Mouse (Mus musculus) activated CD4-positive, CD25-positive, alpha-beta regulatory T cell, adult 4 months (primary cell): ENCODE measurements around the gene Tmed10. TPM values are rescaled to one million over a fixed set of nuclear protein-coding genes. Genes with fewer than 3 reads are reported as not detected.

Experiments used
- ATAC-seq: one replicate; pipeline ENCODE4 v1.8.0; 2017
- polyA plus RNA-seq, 2 experiments: library from polyadenylated mRNA; unstranded; fragments of 100-300 nt; shearing (Covaris generic); gene quantifications; one replicate each; pipeline ENCODE4 v1.2.1; 2017

Tmed10 gene
- 100 to 1,000 TPM; 186 to 204 TPM for polyA plus RNA-seq

GRCm38 (mm10) chr12:85374561-85375272 is at the start of gene Tmed10:
Tmed10 (minus strand) TSS chr12:85374847.
- ATAC-seq = peak; percentile 85

DNA sequence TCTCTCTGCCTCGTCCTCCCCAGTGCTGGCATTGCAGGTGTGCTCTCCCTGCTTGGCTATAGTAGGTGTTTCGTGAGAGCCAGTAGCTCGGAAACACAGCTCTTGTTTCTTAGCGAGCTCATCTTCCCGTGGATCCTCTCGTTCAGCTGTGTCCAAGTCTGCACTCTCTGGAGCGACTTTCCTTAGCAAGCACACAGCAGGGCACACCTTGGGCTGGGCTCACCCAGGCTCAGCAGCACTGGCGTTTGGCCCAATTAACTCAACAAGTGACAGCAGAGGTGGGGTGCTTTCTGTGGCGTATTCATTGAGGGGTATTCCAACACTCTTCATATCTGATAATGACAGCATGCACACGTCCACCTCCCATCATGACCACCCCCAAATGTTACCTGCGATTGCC is 48.6 kb upstream of the Tmed10 start:
- no peak for ATAC-seq

- ATAC-seq = no peak
These were observed 47.9 kb upstream of the Tmed10 start for GRCm38 (mm10) chr12:85422536-85422935.

DNA sequence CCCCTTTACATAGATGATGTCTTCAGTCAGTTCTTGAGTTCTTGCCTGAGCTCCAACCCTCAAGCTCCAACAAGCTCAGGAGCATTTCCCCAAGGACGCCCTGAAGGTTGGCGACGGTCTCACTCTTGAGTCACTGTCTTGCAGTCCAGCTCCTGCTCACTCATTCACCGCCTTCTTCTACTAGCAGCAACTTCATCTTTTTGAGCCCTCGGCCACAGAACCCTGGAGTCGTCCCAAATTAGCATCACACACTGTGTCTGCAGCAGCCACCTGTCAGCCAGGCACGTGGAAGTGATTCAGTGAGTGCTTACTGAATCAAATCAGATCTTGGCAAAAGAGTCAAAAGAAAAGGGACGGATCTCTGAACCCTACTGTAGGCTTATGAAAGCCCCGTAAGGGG is 46.3 kb upstream of the Tmed10 start:
- ATAC-seq = no peak

DNA sequence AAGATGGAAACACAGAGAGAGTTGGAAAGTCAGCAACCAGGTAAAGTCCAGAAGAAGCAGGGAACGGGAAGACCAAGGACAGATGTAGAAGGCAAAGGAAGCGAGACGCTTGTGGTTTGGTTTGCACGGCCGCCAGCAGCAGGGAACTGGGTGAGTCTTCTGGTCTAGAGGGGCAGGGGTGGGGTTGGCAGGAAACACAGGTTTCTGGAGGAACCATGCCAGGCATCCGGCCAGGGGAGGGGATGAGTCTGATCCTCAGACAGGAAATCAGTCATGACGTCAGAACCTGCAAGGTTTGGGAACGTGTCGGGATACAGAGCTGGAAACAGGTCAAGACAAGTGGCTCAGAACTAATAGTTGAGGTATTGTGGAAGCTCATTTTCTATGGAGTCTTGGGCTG is 43.2 kb upstream of the Tmed10 start:
- peak; percentile 49 for ATAC-seq

- peak; percentile 32 for ATAC-seq
These were observed 41.7 kb upstream of the Tmed10 start for GRCm38 (mm10) chr12:85416298-85416697.

DNA sequence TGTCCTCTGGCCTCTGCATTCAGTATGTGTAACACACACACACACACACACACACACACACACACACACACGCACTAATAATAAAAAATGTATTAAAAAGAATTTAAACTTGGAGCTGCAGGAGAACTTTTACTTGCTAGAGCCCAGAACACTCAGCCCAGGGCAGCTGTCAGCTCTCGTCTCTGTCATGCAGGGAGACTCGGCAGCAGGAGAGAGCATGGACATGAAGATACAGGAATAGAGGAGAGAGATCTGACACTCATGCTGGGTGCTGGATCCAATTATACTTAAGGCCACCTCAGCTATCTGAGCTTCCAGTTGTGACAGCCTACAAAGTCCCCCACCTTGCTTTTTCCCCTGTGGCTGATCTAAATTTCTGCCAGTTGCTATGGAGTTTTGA is 41.2 kb upstream of the Tmed10 start:
- no peak for ATAC-seq

- ATAC-seq = no peak
These were observed 36.5 kb upstream of the Tmed10 start for GRCm38 (mm10) chr12:85411136-85411535.

DNA sequence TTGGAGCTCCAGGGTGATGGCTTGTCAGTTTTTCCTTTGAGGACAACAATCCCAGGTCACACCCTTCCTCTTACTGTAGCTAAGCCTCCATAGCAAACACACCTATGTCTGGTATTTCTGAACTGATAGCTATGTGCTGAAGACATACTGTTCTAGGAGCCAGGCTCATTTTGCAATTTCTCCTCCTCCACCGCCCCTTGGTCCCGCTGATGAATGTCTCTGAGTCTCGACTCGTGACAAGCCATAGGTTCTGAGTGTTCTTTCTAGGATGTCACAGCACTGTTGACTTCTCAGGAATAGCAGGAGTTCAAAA is 23.3 kb upstream of the Tmed10 start:
- ATAC-seq = no peak

DNA sequence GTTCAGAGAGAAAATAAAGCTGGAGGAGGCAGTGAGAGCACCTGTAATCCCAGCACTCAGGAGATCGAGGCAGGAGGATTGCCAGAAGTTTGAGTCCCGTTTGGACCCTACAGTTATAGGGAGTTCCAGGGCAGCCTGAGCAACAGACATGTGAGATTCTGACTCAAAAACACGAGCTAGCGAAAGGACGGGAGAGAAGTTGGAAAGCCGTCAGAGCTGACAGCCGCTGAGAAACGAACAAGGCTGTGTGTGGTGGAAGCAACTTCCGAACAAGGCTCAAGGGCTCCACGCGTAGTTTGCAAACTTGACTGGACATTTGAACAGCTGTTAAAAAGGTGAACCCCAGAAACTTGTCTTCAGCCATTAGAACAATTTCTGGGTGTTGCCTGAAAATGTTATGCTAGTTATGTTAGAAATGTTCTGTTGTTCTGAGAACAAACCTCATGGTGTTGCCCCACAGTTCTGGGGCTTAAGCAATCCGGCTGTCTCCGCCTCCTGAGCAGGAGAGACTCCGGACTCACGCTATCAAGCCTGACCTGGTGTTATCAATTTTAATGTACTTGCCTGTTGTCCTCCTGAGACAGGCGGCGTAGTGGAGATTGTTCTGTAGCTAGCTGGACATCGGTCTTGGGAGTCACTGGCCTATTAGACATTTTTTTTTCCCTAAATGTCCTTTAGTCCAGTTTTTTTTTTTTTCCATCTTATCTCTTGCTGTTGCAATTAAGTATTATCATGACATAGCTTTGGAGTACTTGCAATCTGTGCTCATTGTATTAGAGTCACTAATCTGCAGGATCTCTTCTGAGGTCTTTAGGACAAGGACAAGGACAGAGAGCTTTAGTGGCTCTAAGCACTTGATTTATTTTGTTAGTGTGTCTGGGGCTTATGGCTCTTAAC is 22.7 kb upstream of the Tmed10 start:
- no peak for ATAC-seq

DNA sequence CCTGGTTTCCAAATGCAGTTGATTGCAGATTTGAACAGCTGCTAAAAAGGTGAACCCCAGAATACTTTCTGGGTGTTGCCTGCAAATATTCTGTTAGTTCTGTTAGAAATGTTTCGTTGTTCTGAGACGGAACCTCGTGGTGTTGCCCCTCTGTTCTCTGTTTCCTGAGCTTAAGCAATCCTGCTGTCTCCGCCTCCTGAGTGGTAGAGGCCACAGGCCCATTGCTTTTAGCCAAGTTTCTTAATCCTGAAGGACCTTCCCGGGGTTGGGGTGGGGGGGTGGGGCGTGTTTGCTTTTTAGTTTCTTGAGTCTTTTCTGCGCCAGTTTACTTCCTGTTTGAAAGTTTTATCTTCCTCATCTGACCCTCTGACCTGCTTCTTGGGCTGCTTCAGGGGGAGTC is 19.3 kb upstream of the Tmed10 start:
- ATAC-seq = no peak

- no peak for ATAC-seq
These were observed 18.9 kb upstream of the Tmed10 start for GRCm38 (mm10) chr12:85393526-85393925.

- no peak for ATAC-seq
These were observed 16.5 kb upstream of the Tmed10 start for GRCm38 (mm10) chr12:85391148-85391547.

DNA sequence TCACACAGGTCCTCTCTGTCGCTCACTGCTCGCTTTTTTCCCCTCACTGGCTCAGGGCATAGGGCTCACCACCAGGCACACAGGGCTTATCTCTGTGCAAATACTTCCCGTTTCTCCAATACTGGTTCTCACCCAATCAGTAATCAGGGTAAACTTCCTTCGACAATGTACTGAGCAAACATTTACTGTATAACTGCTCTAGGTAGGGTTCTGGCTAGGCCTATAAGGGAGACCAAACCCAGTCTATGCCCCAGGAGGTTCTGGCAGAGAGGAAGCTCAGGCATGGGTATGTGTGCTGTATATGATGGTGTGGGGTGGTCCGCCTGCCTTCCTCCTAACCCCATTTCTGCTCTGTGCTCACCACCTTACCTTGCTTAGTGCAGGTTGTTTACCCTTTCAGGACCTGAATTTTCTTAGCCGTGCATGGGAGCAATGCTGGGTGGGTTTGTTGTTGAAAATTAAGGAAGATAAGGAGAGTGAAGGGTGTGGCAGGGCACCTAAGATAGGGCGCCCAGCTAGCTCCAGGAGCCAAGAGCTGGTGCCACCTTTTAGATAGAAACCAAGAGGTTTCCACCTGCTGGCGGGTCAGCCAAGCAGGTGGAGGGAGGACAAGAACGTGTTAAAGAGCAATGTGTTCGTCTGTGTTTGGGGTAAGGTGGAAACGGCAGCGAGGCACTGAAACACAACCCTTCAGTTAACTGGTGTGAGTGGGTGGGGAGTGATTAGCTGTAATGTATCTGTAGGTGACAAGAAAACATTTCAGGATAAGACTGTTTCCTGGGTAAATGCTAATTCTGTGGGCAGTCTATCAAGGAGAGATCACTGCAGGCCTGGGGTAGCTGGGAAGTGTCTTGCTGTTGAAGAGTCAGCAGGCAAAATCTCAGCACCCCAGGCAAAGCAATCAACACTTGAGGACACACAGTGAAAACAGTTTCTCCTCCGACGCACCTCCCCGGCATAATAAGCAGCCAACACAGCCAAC is 14.8 kb upstream of the Tmed10 start:
- ATAC-seq = no peak

- ATAC-seq = no peak
These were observed 11.3 kb upstream of the Tmed10 start for GRCm38 (mm10) chr12:85385995-85386375.

- ATAC-seq = no peak
These were observed 10.8 kb upstream of the Tmed10 start for GRCm38 (mm10) chr12:85385329-85385994.

DNA sequence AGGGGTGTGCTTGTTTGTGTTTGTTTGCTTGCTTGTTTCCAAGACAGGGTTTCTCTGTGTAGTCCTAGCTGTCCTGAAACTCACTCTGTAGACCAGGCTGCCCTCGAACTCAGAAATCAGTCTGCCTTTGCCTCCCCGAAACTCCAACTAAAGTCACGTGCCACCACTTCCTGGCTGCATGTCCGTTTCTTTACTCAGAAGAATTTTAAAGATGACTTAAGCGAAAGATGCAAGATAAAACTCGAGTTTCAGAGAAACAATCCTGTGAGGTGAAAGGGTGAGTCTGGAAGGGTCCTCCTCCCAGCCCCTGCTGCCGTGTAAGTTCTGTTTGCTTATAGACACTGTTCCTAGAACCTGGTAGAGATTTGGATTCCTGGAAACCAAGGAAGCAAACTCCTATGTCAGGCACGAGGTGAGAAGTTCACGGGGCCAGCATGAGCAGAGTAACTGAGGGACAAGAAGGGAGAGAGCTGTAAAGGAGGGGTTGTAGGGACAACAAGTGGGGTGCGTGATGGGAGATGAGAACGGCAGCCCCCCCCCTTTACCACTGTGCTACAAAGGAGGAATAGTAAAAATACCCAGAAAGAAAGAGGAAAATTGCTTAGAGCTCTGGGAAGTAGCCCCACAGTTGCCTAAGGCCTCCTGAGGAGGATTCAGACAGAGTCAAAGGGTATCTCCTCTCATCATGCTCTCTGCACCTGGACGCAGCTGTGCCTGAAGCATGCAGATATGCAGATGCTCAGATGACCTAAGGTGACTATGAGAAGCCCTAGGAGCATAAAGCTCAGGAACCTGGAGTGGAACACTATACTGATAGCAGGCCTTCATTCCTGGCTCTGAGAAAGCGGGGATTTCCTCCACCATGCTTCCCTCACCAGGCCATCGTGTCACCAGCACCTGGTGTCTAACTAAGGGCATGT is 8.4 kb upstream of the Tmed10 start:
- peak; percentile 77 for ATAC-seq

GRCm38 (mm10) chr12:85381570-85381969 is 6.9 kb upstream of the Tmed10 start:
- ATAC-seq = no peak

DNA sequence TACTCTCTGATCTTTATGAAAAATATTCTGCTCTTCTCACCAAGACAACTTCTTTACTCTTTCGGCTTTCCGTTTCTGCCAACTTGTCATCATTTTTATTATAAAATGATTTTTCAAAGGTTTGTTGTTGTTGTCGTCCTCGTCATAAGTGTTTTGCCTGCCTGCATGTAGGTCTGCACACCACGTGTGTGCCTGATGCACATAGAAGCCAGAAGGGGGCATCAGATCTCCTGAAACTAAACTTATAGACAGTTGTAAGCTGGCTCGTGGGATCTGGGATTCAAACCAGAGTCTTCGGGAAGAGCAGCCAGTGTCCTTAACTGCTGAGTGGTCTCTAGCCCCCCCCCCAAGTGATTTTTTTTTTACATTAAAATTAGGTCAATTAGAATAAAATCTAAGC is 6.3 kb upstream of the Tmed10 start:
- ATAC-seq = no peak

DNA sequence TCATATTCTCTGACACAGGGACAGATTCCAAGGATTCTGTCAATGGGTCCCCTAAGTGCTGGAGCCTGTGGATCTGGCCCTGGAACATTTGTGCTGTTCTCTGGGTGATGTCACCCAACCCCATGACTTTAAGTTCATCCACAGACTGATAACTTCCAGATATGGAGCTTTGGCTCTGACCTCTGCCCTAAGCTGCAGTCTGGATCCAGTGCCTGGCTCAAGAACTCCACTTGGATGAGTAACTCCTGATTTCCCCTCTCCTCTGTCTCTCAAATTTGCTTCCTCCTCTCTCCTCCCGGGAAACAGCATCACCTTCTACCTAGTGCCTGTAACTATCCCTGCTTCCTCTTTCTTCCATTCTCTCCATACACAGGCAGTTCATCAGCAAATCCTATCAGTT is 5.7 kb upstream of the Tmed10 start:
- no peak for ATAC-seq

DNA sequence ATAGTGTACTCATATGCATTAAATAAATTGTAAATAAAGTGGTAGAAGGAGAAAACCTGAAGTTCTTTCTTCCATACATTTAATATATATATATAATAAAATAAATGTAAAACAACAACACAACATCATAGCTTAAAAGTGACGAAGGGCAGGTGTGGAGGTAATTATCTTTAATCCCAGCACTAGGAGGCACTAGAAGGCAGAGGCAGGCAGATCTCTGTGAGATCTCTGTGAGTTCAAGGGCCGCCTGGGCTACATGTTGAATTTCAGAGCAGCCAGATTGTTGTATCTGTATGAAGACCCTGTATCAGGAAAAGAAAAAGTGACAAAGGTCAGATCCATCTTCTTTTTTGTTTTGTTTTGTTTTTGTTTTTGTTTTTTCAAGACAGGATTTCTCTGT is 3.6 kb upstream of the Tmed10 start:
- ATAC-seq = no peak
